In genomic region chr7:141947512-141947911, GRCm38 (mm10) we compare ENCODE assay signal across 32 mouse cellular contexts.
"Had no signal": no experiment of that assay in that cellular context is flagged by ENCODE, and none has a peak within 500 bp of the region (broad histone marks: within the 10 kb centered on the region; RNA-seq: fewer than 3 reads in every experiment).

No protein-coding gene starts in this region.

- H3K27ac ChIP-seq: heart, embryonic 13.5 days; heart, embryonic 15.5 days; intestine, embryonic 15.5 days; kidney, embryonic 15.5 days; kidney, postnatal 0 days; left cerebral cortex, adult 2 months had no signal

- H3K9me3 ChIP-seq: hindbrain, embryonic 12.5 days; hindbrain, embryonic 15.5 days; intestine, embryonic 15.5 days; kidney, embryonic 15.5 days had no signal

- H3K4me2 ChIP-seq: heart, embryonic 12.5 days; heart, embryonic 13.5 days; heart, embryonic 15.5 days; hindbrain, embryonic 14.5 days; intestine, embryonic 15.5 days; kidney, embryonic 15.5 days had no signal

- H3K27me3 ChIP-seq: hindbrain, embryonic 15.5 days had no signal

- DNase-seq: heart, postnatal 10 days; heart, postnatal 14 days; heart, postnatal 36 days; heart, postnatal 4 days; kidney, adult 11 months; kidney, adult 18-20 months; kidney, adult 2 months; kidney, adult 8-10 months; kidney, adult 9 months; kidney, postnatal 10 days; kidney, postnatal 14 days; kidney, postnatal 25 days; kidney, postnatal 36 days; kidney, postnatal 4 days; layer of hippocampus, adult 9-11 months; layer of hippocampus, postnatal 36 days had no signal

- H3K4me3 ChIP-seq: heart, embryonic 12.5 days; heart, embryonic 13.5 days; heart, embryonic 15.5 days; hindbrain, embryonic 12.5 days; hindbrain, embryonic 15.5 days; intestine, embryonic 15.5 days; kidney, embryonic 15.5 days; layer of hippocampus, adult 2 months; left cerebral cortex, adult 2 months had no signal

- H3K9ac ChIP-seq: heart, embryonic 12.5 days; heart, embryonic 13.5 days; heart, embryonic 15.5 days; hindbrain, embryonic 12.5 days; hindbrain, embryonic 15.5 days; intestine, embryonic 15.5 days; kidney, embryonic 15.5 days had no signal

- H3K36me3 ChIP-seq: heart, embryonic 12.5 days; heart, embryonic 13.5 days; heart, embryonic 15.5 days; intestine, embryonic 15.5 days; kidney, embryonic 15.5 days had no signal

- ATAC-seq: hindbrain, embryonic 16.5 days; hindbrain, postnatal 0 days; inflammation-experienced regulatory T-cells, adult 6 months; intestine, embryonic 15.5 days; intestine, embryonic 16.5 days; intestine, postnatal 0 days had no signal
